Mouse (Mus musculus): ENCODE measurements around the gene Tmem108. TPM values are rescaled to one million over a fixed set of nuclear protein-coding genes. Genes with fewer than 3 reads are reported as not detected.

Gene Tmem108
- polyA plus RNA-seq, 1 experiment from 2014 or later: 23.1 TPM

GRCm38 (mm10) chr9:103595190-103595837 lies 166.3 kb downstream of the Tmem108 start:
- Histone ChIP-seq H3K36me3 (ENCODE audit: control insufficient read depth, insufficient read depth, low read length) (no peaks in the 10 kb centered on the region), H3K27me3 (ENCODE audit: control insufficient read depth, insufficient read depth, low read length) (no peaks in the 10 kb centered on the region), H3K4me2 (replicated peaks; ENCODE audit: low read depth, low read length) (no peak overlapping the region), H3K9me3 (ENCODE audit: control insufficient read depth, low read depth, low read length) (no peaks in the 10 kb centered on the region), H3K4me3 (ENCODE audit: low read depth, low read length) (no peak overlapping the region), H3K27ac (ENCODE audit: low read length) (no peak overlapping the region), H3K4me1 (ENCODE audit: control insufficient read depth, insufficient read depth, low read length) (no peaks in the 10 kb centered on the region), H3K9ac (replicated peaks; ENCODE audit: low read depth, low read length) (no peak overlapping the region)
- ATAC-seq (ENCODE audit: insufficient number of reproducible peaks, insufficient read depth, low FRiP score, low read depth): no peak
- WGBS: 44% methylated on average over 6 of the region's 6 CpGs

- 85% methylated on average over 7 of the region's 7 CpGs for WGBS
- no peak overlapping the region for H3K4me3 ChIP-seq (ENCODE audit: low read depth, low read length)
Measured at GRCm38 (mm10) chr9:103594423-103595189, 167.0 kb downstream of the Tmem108 start.

GRCm38 (mm10) chr9:103593079-103593478 lies 168.6 kb downstream of the Tmem108 start:
- ATAC-seq (ENCODE audit: insufficient number of reproducible peaks, insufficient read depth, low FRiP score, low read depth): no peak
- H3K27me3 ChIP-seq (ENCODE audit: control insufficient read depth, insufficient read depth, low read length): no peaks in the 10 kb centered on the region
- no peak overlapping the region for H3K4me2 ChIP-seq (replicated peaks; ENCODE audit: low read depth, low read length)
- H3K27ac ChIP-seq (ENCODE audit: low read length): no peak overlapping the region
- H3K9me3 ChIP-seq (ENCODE audit: control insufficient read depth, low read depth, low read length): no peaks in the 10 kb centered on the region
- no peak overlapping the region for H3K4me3 ChIP-seq (ENCODE audit: low read depth, low read length)
- 68% methylated on average over 4 of the region's 4 CpGs for WGBS
- no peaks in the 10 kb centered on the region for H3K4me1 ChIP-seq (ENCODE audit: control insufficient read depth, insufficient read depth, low read length)
- H3K36me3 ChIP-seq (ENCODE audit: control insufficient read depth, insufficient read depth, low read length): no peaks in the 10 kb centered on the region
- no peak overlapping the region for H3K9ac ChIP-seq (replicated peaks; ENCODE audit: low read depth, low read length)

More at GRCm38 (mm10) chr9:103594423-103595189, 167.0 kb downstream of the Tmem108 start:
- no peaks in the 10 kb centered on the region for H3K27me3 ChIP-seq (ENCODE audit: control insufficient read depth, insufficient read depth, low read length)
- no peak for ATAC-seq (ENCODE audit: insufficient number of reproducible peaks, insufficient read depth, low FRiP score, low read depth)
- H3K9ac ChIP-seq (replicated peaks; ENCODE audit: low read depth, low read length): no peak overlapping the region
- no peaks in the 10 kb centered on the region for H3K36me3 ChIP-seq (ENCODE audit: control insufficient read depth, insufficient read depth, low read length)
- no peak overlapping the region for H3K4me2 ChIP-seq (replicated peaks; ENCODE audit: low read depth, low read length)
- no peaks in the 10 kb centered on the region for H3K9me3 ChIP-seq (ENCODE audit: control insufficient read depth, low read depth, low read length)
- H3K27ac ChIP-seq (ENCODE audit: low read length): no peak overlapping the region
- H3K4me1 ChIP-seq (ENCODE audit: control insufficient read depth, insufficient read depth, low read length): no peaks in the 10 kb centered on the region

- ATAC-seq (ENCODE audit: insufficient number of reproducible peaks, insufficient read depth, low FRiP score, low read depth): no peak
- no peak overlapping the region for H3K4me3 ChIP-seq (ENCODE audit: low read depth, low read length)
- H3K27me3 ChIP-seq (ENCODE audit: control insufficient read depth, insufficient read depth, low read length): no peaks in the 10 kb centered on the region
- WGBS: 85% methylated on average over 4 of the region's 4 CpGs
- no peak overlapping the region for H3K4me2 ChIP-seq (replicated peaks; ENCODE audit: low read depth, low read length)
- H3K9ac ChIP-seq (replicated peaks; ENCODE audit: low read depth, low read length): no peak overlapping the region
- H3K27ac ChIP-seq (ENCODE audit: low read length): no peak overlapping the region
- no peaks in the 10 kb centered on the region for H3K9me3 ChIP-seq (ENCODE audit: control insufficient read depth, low read depth, low read length)
- H3K4me1 ChIP-seq (ENCODE audit: control insufficient read depth, insufficient read depth, low read length): no peaks in the 10 kb centered on the region
- no peaks in the 10 kb centered on the region for H3K36me3 ChIP-seq (ENCODE audit: control insufficient read depth, insufficient read depth, low read length)
Measured at GRCm38 (mm10) chr9:103591962-103592361, 169.7 kb downstream of the Tmem108 start.

- Histone ChIP-seq H3K27me3 (ENCODE audit: control insufficient read depth, insufficient read depth, low read length) (no peaks in the 10 kb centered on the region), H3K27ac (ENCODE audit: low read length) (no peak overlapping the region), H3K9ac (replicated peaks; ENCODE audit: low read depth, low read length) (no peak overlapping the region), H3K4me2 (replicated peaks; ENCODE audit: low read depth, low read length) (no peak overlapping the region), H3K4me3 (ENCODE audit: low read depth, low read length) (no peak overlapping the region), H3K4me1 (ENCODE audit: control insufficient read depth, insufficient read depth, low read length) (no peaks in the 10 kb centered on the region), H3K36me3 (ENCODE audit: control insufficient read depth, insufficient read depth, low read length) (no peaks in the 10 kb centered on the region), H3K9me3 (ENCODE audit: control insufficient read depth, low read depth, low read length) (no peaks in the 10 kb centered on the region)
- ATAC-seq (ENCODE audit: insufficient number of reproducible peaks, insufficient read depth, low FRiP score, low read depth): no peak
- WGBS: 86% methylated on average over 5 of the region's 5 CpGs
Measured at GRCm38 (mm10) chr9:103590801-103591200, 170.8 kb downstream of the Tmem108 start.

- Histone ChIP-seq H3K4me3 (ENCODE audit: low read depth, low read length) (no peak overlapping the region), H3K27ac (ENCODE audit: low read length) (no peak overlapping the region), H3K4me1 (ENCODE audit: control insufficient read depth, insufficient read depth, low read length) (no peaks in the 10 kb centered on the region), H3K9ac (replicated peaks; ENCODE audit: low read depth, low read length) (no peak overlapping the region), H3K9me3 (ENCODE audit: control insufficient read depth, low read depth, low read length) (no peaks in the 10 kb centered on the region), H3K4me2 (replicated peaks; ENCODE audit: low read depth, low read length) (no peak overlapping the region), H3K36me3 (ENCODE audit: control insufficient read depth, insufficient read depth, low read length) (no peaks in the 10 kb centered on the region), H3K27me3 (ENCODE audit: control insufficient read depth, insufficient read depth, low read length) (no peaks in the 10 kb centered on the region)
- 89% methylated on average over 4 of the region's 4 CpGs for WGBS
- ATAC-seq (ENCODE audit: insufficient number of reproducible peaks, insufficient read depth, low FRiP score, low read depth): no peak
Measured at GRCm38 (mm10) chr9:103584865-103585264, 176.8 kb downstream of the Tmem108 start.

- no peak for ATAC-seq (ENCODE audit: insufficient number of reproducible peaks, insufficient read depth, low FRiP score, low read depth)
- no peak overlapping the region for H3K9ac ChIP-seq (replicated peaks; ENCODE audit: low read depth, low read length)
- WGBS: 88% methylated on average over 10 of the region's 10 CpGs
- H3K36me3 ChIP-seq (ENCODE audit: control insufficient read depth, insufficient read depth, low read length): no peaks in the 10 kb centered on the region
- no peak overlapping the region for H3K4me3 ChIP-seq (ENCODE audit: low read depth, low read length)
- H3K9me3 ChIP-seq (ENCODE audit: control insufficient read depth, low read depth, low read length): no peaks in the 10 kb centered on the region
- no peaks in the 10 kb centered on the region for H3K27me3 ChIP-seq (ENCODE audit: control insufficient read depth, insufficient read depth, low read length)
- no peaks in the 10 kb centered on the region for H3K4me1 ChIP-seq (ENCODE audit: control insufficient read depth, insufficient read depth, low read length)
- no peak overlapping the region for H3K4me2 ChIP-seq (replicated peaks; ENCODE audit: low read depth, low read length)
- no peak overlapping the region for H3K27ac ChIP-seq (ENCODE audit: low read length)
Measured at GRCm38 (mm10) chr9:103582249-103582961, 179.2 kb downstream of the Tmem108 start.

GRCm38 (mm10) chr9:103580621-103581020 lies 181.0 kb downstream of the Tmem108 start:
- Histone ChIP-seq H3K4me2 (replicated peaks; ENCODE audit: low read depth, low read length) (no peak overlapping the region), H3K9me3 (ENCODE audit: control insufficient read depth, low read depth, low read length) (no peaks in the 10 kb centered on the region), H3K4me1 (ENCODE audit: control insufficient read depth, insufficient read depth, low read length) (no peaks in the 10 kb centered on the region), H3K36me3 (ENCODE audit: control insufficient read depth, insufficient read depth, low read length) (no peaks in the 10 kb centered on the region), H3K4me3 (ENCODE audit: low read depth, low read length) (no peak overlapping the region), H3K27me3 (ENCODE audit: control insufficient read depth, insufficient read depth, low read length) (no peaks in the 10 kb centered on the region), H3K9ac (replicated peaks; ENCODE audit: low read depth, low read length) (no peak overlapping the region), H3K27ac (ENCODE audit: low read length) (no peak overlapping the region)
- no peak for ATAC-seq (ENCODE audit: insufficient number of reproducible peaks, insufficient read depth, low FRiP score, low read depth)
- WGBS: 89% methylated on average over 6 of the region's 6 CpGs
